Comparison of ENCODE assay signal across 8 mouse cellular contexts in the genomic region with DNA sequence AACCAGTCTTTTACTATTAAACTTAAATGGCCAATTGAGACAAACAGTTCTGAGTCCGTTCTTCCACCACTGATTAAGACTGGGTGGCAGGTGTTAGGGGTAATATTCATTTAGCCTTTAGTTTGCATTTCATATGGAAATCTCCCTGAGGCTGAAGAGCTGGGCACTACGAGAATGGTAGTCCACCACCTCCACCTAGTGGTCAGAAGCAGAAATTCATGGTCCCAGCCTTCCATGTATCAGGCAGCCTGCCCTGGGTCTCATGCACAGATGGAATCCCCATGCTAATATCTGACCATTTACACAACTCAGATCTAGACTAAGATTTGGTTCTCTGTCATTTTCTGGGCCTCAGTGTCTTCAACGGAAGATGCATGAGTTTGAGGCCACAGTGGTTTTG.
A peak's percentile ranks its signal among the peaks of the same experiment; 100 is the strongest.
DNase-seq lines count a peak whose midpoint lies in the region; ATAC-seq lines count a peak whose summit lies in the region.

No protein-coding gene starts in this region.

- H3K36me3 ChIP-seq in intestine, embryonic 16.5 days (ENCODE audit: control insufficient read depth, insufficient read depth, low read length) = no peaks in the 10 kb centered on the region
- no peaks in the 10 kb centered on the region for H3K36me3 ChIP-seq in limb, embryonic 11.5 days (ENCODE audit: control insufficient read depth, insufficient read depth, low read length)
- H3K36me3 ChIP-seq in midbrain, embryonic 16.5 days (ENCODE audit: control insufficient read depth, insufficient read depth, low read length) = no peaks in the 10 kb centered on the region

- no peaks in the 10 kb centered on the region for H3K4me1 ChIP-seq in intestine, embryonic 16.5 days (ENCODE audit: control insufficient read depth, insufficient read depth, low read length)
- no peaks in the 10 kb centered on the region for H3K4me1 ChIP-seq in limb, embryonic 11.5 days (ENCODE audit: control insufficient read depth, insufficient read depth, low read length)
- no peaks in the 10 kb centered on the region for H3K4me1 ChIP-seq in midbrain, embryonic 16.5 days (ENCODE audit: control insufficient read depth, insufficient read depth, low read length)

- ATAC-seq in intestine, embryonic 16.5 days = peak; percentile 63
- no peak for ATAC-seq in limb, embryonic 11.5 days (ENCODE audit: insufficient number of reproducible peaks, low FRiP score, low TSS enrichment, low read depth)
- ATAC-seq in midbrain, embryonic 16.5 days = peak; percentile 54; the same call in 1 of the 2 replicates

- peak; percentile 68 for DNase-seq in A20 (ENCODE audit: low read depth, low spot score)
- DNase-seq in MN1 (ENCODE audit: low spot score) = peak; percentile 60
- peak; percentile 80 for DNase-seq in cerebellum, adult 9-10 months
- DNase-seq in frontal cortex, postnatal 36 days (ENCODE audit: low spot score in 2 of 2) = peak; percentile 60 to 86
- peak; percentile 70 for DNase-seq in limb, embryonic 11.5 days (ENCODE audit: low spot score)
- DNase-seq in testis, postnatal 10 days (ENCODE audit: low spot score) = peak; percentile 76

- no peak overlapping the region for H3K4me2 ChIP-seq in intestine, embryonic 16.5 days (ENCODE audit: low read depth, low read length)
- no peak overlapping the region for H3K4me2 ChIP-seq in limb, embryonic 11.5 days (ENCODE audit: low read depth, severe bottlenecking)
- H3K4me2 ChIP-seq in midbrain, embryonic 16.5 days (ENCODE audit: low read length) = no peak overlapping the region

- no peak overlapping the region for H3K27ac ChIP-seq in intestine, embryonic 16.5 days (ENCODE audit: low read length)
- no peak overlapping the region for H3K27ac ChIP-seq in limb, embryonic 11.5 days (replicated peaks; ENCODE audit: low read depth, low read length)
- H3K27ac ChIP-seq in midbrain, embryonic 16.5 days (ENCODE audit: low read length) = no peak overlapping the region

- H3K27me3 ChIP-seq in intestine, embryonic 16.5 days (replicated peaks; ENCODE audit: control insufficient read depth, insufficient read depth, low read length) = no peaks in the 10 kb centered on the region
- H3K27me3 ChIP-seq in limb, embryonic 11.5 days (ENCODE audit: control insufficient read depth, insufficient read depth, low read length) = no peaks in the 10 kb centered on the region
- H3K27me3 ChIP-seq in midbrain, embryonic 16.5 days (ENCODE audit: control insufficient read depth, insufficient read depth, low read depth, low read length) = no peaks in the 10 kb centered on the region

- whole genome bisulfite sequencing in intestine, embryonic 16.5 days = 5% methylated on average over 3 of the region's 3 CpGs
- 5% methylated on average over 3 of the region's 3 CpGs for WGBS in limb, embryonic 11.5 days
- 4% methylated on average over 3 of the region's 3 CpGs for WGBS in midbrain, embryonic 16.5 days

- no peaks in the 10 kb centered on the region for H3K9me3 ChIP-seq in intestine, embryonic 16.5 days (ENCODE audit: control insufficient read depth, low read length)
- H3K9me3 ChIP-seq in limb, embryonic 11.5 days (ENCODE audit: control insufficient read depth, low read length) = no peaks in the 10 kb centered on the region
- H3K9me3 ChIP-seq in midbrain, embryonic 16.5 days (replicated peaks; ENCODE audit: control insufficient read depth, low read length, poor library complexity, severe bottlenecking) = no peaks in the 10 kb centered on the region

- H3K4me3 ChIP-seq in intestine, embryonic 16.5 days (ENCODE audit: low read length) = no peak overlapping the region
- H3K4me3 ChIP-seq in limb, embryonic 11.5 days (ENCODE audit: low read depth, low read length) = no peak overlapping the region
- no peak overlapping the region for H3K4me3 ChIP-seq in midbrain, embryonic 16.5 days (ENCODE audit: low read depth, low read length)

- no peak overlapping the region for H3K9ac ChIP-seq in intestine, embryonic 16.5 days (ENCODE audit: low read depth, low read length)
- no peak overlapping the region for H3K9ac ChIP-seq in limb, embryonic 11.5 days (ENCODE audit: low read length)
- no peak overlapping the region for H3K9ac ChIP-seq in midbrain, embryonic 16.5 days (ENCODE audit: low read depth, low read length)
